Mouse (Mus musculus) stomach, embryonic 16.5 days (tissue): Measurements from ENCODE around the gene Dgcr6. TPM values are rescaled to one million over a fixed set of nuclear protein-coding genes. Genes with fewer than 3 reads are reported as not detected.

Source experiments
- ATAC-seq: fragments of 200-750 bp; cut with Nextera tagmentation; 2 replicates; pipeline ENCODE4 v1.8.0; 2017; ENCODE audit warnings: moderate number of reproducible peaks, moderate TSS enrichment; ENCODE audit not compliant: insufficient read depth, low FRiP score
- H3K27ac ChIP-seq: fragments of 300-500 bp; sonication (generic); 2 replicates; pipeline ENCODE4 v1.5.1; 2014; ENCODE audit warnings: low read length
- H3K27me3 ChIP-seq: fragments of 300-500 bp; sonication (generic); 2 replicates; pipeline ENCODE4 v1.6.1; 2014; ENCODE audit warnings: low read length, control low read depth, mixed read lengths; ENCODE audit not compliant: control insufficient read depth, insufficient read depth
- H3K36me3 ChIP-seq: fragments of 300-500 bp; sonication (generic); 2 replicates; pipeline ENCODE4 v1.6.1; 2014; ENCODE audit warnings: low read length; ENCODE audit not compliant: control insufficient read depth, insufficient read depth
- H3K4me1 ChIP-seq: fragments of 300-500 bp; sonication (generic); 2 replicates; pipeline ENCODE4 v1.6.1; 2014; ENCODE audit warnings: low read length, control low read depth, mixed read lengths; ENCODE audit not compliant: control insufficient read depth, insufficient read depth
- H3K4me2 ChIP-seq: fragments of 300-500 bp; sonication (generic); 2 replicates; pipeline ENCODE4 v1.6.1; 2014; ENCODE audit warnings: low read depth, low read length, mixed read lengths
- H3K4me3 ChIP-seq: fragments of 300-500 bp; sonication (generic); replicated peaks from 2 replicates; pipeline ENCODE4 v1.5.1; 2014; ENCODE audit warnings: mild to moderate bottlenecking, low read length
- H3K9ac ChIP-seq: fragments of 300-500 bp; sonication (generic); 2 replicates; pipeline ENCODE4 v1.6.1; 2014; ENCODE audit warnings: low read length
- H3K9me3 ChIP-seq: fragments of 300-500 bp; sonication (generic); replicated peaks from 2 replicates; pipeline ENCODE4 v1.6.1; 2016; ENCODE audit warnings: low read length, control low read depth; ENCODE audit not compliant: control insufficient read depth
- whole genome bisulfite sequencing: fragments of 180-500 bp; shearing (Covaris S2); extraction: QIAGEN DNeasy Blood & Tissue Kit; methylation state at CpG from one replicate; pipeline ENCODE4 v1.1.7; 2014; 5-methylcytosine and 5-hydroxymethylcytosine counted together
- polyA plus RNA-seq: library from polyadenylated mRNA; unstranded; fragments of >200 nt; fragmentation: Nextera tagmentation; extraction: Ambion mirVana; gene quantifications from 2 replicates; pipeline ENCODE4 v1.2.1, GENCODE M21; 2015

The Dgcr6 gene
- polyA plus RNA-seq, 1 experiment from 2014 or later = 69.2 TPM

DNA sequence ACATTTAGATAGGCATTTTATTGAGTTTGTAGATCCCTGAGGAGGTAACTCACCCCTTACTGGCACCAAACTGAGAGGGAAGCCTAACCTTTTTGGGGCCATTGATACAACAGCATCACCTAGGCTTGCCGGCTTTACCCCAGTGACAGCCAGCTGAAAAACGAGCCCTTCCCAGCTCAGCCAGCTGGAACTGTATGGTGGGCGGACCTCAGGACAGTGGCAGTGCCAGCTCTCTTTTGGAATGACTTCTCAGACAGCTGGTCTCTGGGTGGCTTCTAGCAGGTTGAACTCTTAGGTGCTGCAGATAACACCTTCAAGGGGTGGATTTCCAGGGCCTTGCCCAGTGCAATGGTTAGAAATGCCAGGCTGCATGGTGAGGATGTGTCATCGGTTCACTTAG, 18.4 kb upstream of the Dgcr6 start:
- Histone ChIP-seq H3K4me2 (no peak overlapping the region), H3K9ac (no peak overlapping the region), H3K4me1 (no peaks in the 10 kb centered on the region), H3K27ac (no peak overlapping the region), H3K27me3 (no peaks in the 10 kb centered on the region), H3K4me3 (no peak overlapping the region), H3K36me3 (no peaks in the 10 kb centered on the region), H3K9me3 (no peaks in the 10 kb centered on the region)
- 67% methylated on average over 4 of the region's 4 CpGs for WGBS
- no peak for ATAC-seq

- no peaks in the 10 kb centered on the region for H3K27me3 ChIP-seq
- no peak overlapping the region for H3K4me3 ChIP-seq
- H3K4me1 ChIP-seq = no peaks in the 10 kb centered on the region
- H3K27ac ChIP-seq = no peak overlapping the region
- H3K9ac ChIP-seq = no peak overlapping the region
- H3K36me3 ChIP-seq = no peaks in the 10 kb centered on the region
- H3K9me3 ChIP-seq = no peaks in the 10 kb centered on the region
- ATAC-seq = peak; percentile 64; the same call in 1 of the 2 replicates
- WGBS = 17% methylated on average over 16 of the region's 16 CpGs
- no peak overlapping the region for H3K4me2 ChIP-seq
Observed at GRCm38 (mm10) chr16:18036425-18036955, 16.2 kb upstream of the Dgcr6 start.

- Histone ChIP-seq H3K27me3 (no peaks in the 10 kb centered on the region), H3K9me3 (no peaks in the 10 kb centered on the region), H3K27ac (no peak overlapping the region), H3K4me1 (no peaks in the 10 kb centered on the region), H3K9ac (no peak overlapping the region), H3K4me3 (no peak overlapping the region), H3K4me2 (no peak overlapping the region), H3K36me3 (no peaks in the 10 kb centered on the region)
- WGBS = 46% methylated on average over 9 of the region's 9 CpGs
- ATAC-seq = peak; percentile 44; the same call in 1 of the 2 replicates
Observed at GRCm38 (mm10) chr16:18037025-18037424, 15.6 kb upstream of the Dgcr6 start.

GRCm38 (mm10) chr16:18044991-18045390, 7.7 kb upstream of the Dgcr6 start:
- H3K27ac ChIP-seq = no peak overlapping the region
- 81% methylated on average over 10 of the region's 10 CpGs for WGBS
- H3K9me3 ChIP-seq = no peaks in the 10 kb centered on the region
- no peaks in the 10 kb centered on the region for H3K27me3 ChIP-seq
- H3K9ac ChIP-seq = no peak overlapping the region
- no peak for ATAC-seq
- H3K4me2 ChIP-seq = no peak overlapping the region
- no peak overlapping the region for H3K4me3 ChIP-seq
- no peaks in the 10 kb centered on the region for H3K4me1 ChIP-seq
- H3K36me3 ChIP-seq = no peaks in the 10 kb centered on the region

DNA sequence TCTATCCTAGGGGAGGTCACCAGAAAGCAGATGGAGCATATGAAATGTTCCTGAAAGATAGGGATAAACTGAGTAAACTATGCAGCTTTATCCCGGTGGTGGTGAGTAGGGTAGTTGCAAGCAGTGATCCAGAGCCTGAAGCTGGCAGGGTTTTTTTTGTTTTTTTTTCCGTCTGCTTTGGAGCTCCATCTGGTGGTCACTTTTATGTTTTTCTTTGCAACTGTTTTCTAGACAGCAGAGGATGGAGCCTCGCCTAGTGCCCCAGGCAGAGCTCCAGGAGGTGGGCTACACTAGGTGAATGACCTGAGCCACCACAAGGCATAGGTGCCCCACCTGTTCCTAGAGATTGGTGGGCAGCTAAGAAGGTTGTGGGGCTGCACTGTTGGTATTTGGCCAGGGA, 5.0 kb upstream of the Dgcr6 start:
- no peak overlapping the region for H3K4me3 ChIP-seq
- no peaks in the 10 kb centered on the region for H3K36me3 ChIP-seq
- peak; percentile 48; the same call in 1 of the 2 replicates for ATAC-seq
- no peak overlapping the region for H3K27ac ChIP-seq
- H3K4me1 ChIP-seq = no peaks in the 10 kb centered on the region
- H3K27me3 ChIP-seq = no peaks in the 10 kb centered on the region
- no peak overlapping the region for H3K4me2 ChIP-seq
- H3K9me3 ChIP-seq = no peaks in the 10 kb centered on the region
- H3K9ac ChIP-seq = no peak overlapping the region
- 4% methylated on average over 3 of the region's 3 CpGs for WGBS

- Histone ChIP-seq H3K36me3 (no peaks in the 10 kb centered on the region), H3K4me1 (no peaks in the 10 kb centered on the region), H3K9ac (no peak overlapping the region), H3K4me2 (no peak overlapping the region), H3K9me3 (no peaks in the 10 kb centered on the region), H3K27me3 (no peaks in the 10 kb centered on the region), H3K4me3 (no peak overlapping the region), H3K27ac (no peak overlapping the region)
- no peak for ATAC-seq
- WGBS = 67% methylated on average over 8 of the region's 8 CpGs
Observed at GRCm38 (mm10) chr16:18048071-18048470, 4.6 kb upstream of the Dgcr6 start.

- ATAC-seq = no peak
- no peak overlapping the region for H3K9ac ChIP-seq
- H3K4me2 ChIP-seq = no peak overlapping the region
- 51% methylated on average over 7 of the region's 7 CpGs for WGBS
- no peak overlapping the region for H3K4me3 ChIP-seq
- no peaks in the 10 kb centered on the region for H3K27me3 ChIP-seq
- no peaks in the 10 kb centered on the region for H3K4me1 ChIP-seq
- H3K27ac ChIP-seq = no peak overlapping the region
- no peaks in the 10 kb centered on the region for H3K36me3 ChIP-seq
- no peaks in the 10 kb centered on the region for H3K9me3 ChIP-seq
Observed at GRCm38 (mm10) chr16:18052322-18052721, 338 bp upstream of the Dgcr6 start.

- ATAC-seq = no peak
Observed at GRCm38 (mm10) chr16:18056215-18056614, 3.6 kb downstream of the Dgcr6 start.

DNA sequence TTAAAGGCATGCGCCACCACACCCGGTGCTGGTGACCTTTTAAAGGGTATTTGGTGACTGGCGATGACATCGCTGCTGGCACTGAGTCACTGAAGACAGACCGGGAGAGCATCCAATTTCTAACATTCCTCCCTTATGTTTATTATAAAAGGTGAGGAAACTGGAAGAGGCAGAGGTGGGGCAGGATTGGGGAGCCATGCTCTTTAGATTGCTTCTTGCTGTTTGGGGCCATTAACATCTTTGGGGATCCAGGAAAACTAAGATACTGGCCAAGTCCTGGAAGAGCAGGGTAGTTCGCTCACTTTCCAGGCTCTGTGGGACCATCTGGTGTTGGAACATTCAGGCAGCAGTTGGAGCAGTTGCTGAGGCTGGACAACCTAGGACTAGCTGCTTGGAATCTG, 5.7 kb downstream of the Dgcr6 start:
- no peak overlapping the region for H3K4me2 ChIP-seq
- 75% methylated on average over 6 of the region's 6 CpGs for WGBS

More at GRCm38 (mm10) chr16:18056215-18056614, 3.6 kb downstream of the Dgcr6 start:
- Histone ChIP-seq H3K36me3 (no peaks in the 10 kb centered on the region), H3K27me3 (no peaks in the 10 kb centered on the region), H3K9me3 (no peaks in the 10 kb centered on the region), H3K4me3 (no peak overlapping the region), H3K27ac (no peak overlapping the region), H3K4me2 (no peak overlapping the region), H3K4me1 (no peaks in the 10 kb centered on the region), H3K9ac (no peak overlapping the region)
- 48% methylated on average over 2 of the region's 2 CpGs for WGBS

More for the DNA sequence above, 5.7 kb downstream of the Dgcr6 start:
- no peak overlapping the region for H3K9ac ChIP-seq
- no peak overlapping the region for H3K27ac ChIP-seq
- no peaks in the 10 kb centered on the region for H3K4me1 ChIP-seq
- no peak overlapping the region for H3K4me3 ChIP-seq
- H3K36me3 ChIP-seq = no peaks in the 10 kb centered on the region
- no peaks in the 10 kb centered on the region for H3K27me3 ChIP-seq
- no peaks in the 10 kb centered on the region for H3K9me3 ChIP-seq
- no peak for ATAC-seq
